Mouse (Mus musculus): Measurements from ENCODE around the gene C1qtnf7.

The C1qtnf7 gene

GRCm38 (mm10) chr5:43601601-43602000 is 86.3 kb downstream of the C1qtnf7 start:
- in situ Hi-C loops (cut with MboI; ENCODE audit: unreplicated experiment in 2 of 2): no loop called here

GRCm38 (mm10) chr5:43602518-43602917 is 87.2 kb downstream of the C1qtnf7 start:
- in situ Hi-C loops (cut with MboI; ENCODE audit: unreplicated experiment in 2 of 2): no loop called here

GRCm38 (mm10) chr5:43603559-43603958 is 88.2 kb downstream of the C1qtnf7 start:
- in situ Hi-C loops (cut with MboI; ENCODE audit: unreplicated experiment in 2 of 2): no loop called here

- in situ Hi-C loops (cut with MboI; ENCODE audit: unreplicated experiment in 2 of 2): no loop called here
These were observed 92.7 kb downstream of the C1qtnf7 start for GRCm38 (mm10) chr5:43608073-43608472.

- in situ Hi-C loops (cut with MboI; ENCODE audit: unreplicated experiment in 2 of 2): no loop called here
These were observed 94.4 kb downstream of the C1qtnf7 start for GRCm38 (mm10) chr5:43609760-43610159.

GRCm38 (mm10) chr5:43621575-43622299 is 106.4 kb downstream of the C1qtnf7 start:
- in situ Hi-C loops (cut with MboI; ENCODE audit: unreplicated experiment in 2 of 2): no loop called here

GRCm38 (mm10) chr5:43625407-43625806 is 110.1 kb downstream of the C1qtnf7 start:
- in situ Hi-C loops (cut with MboI; ENCODE audit: unreplicated experiment in 2 of 2): loop anchor here (25.0 kb wide), 2 partner anchors 213 to 1738 kb away; no protein-coding TSS in a partner anchor

- in situ Hi-C loops (cut with MboI; ENCODE audit: unreplicated experiment in 2 of 2): loop anchor here (5.0 to 25.0 kb wide), 3 partner anchors 222 to 1752 kb away; no protein-coding TSS in a partner anchor
These were observed 118.8 kb downstream of the C1qtnf7 start for GRCm38 (mm10) chr5:43634071-43634601.

GRCm38 (mm10) chr5:43634602-43635081 is 119.3 kb downstream of the C1qtnf7 start:
- in situ Hi-C loops (cut with MboI; ENCODE audit: unreplicated experiment in 2 of 2): loop anchor here (5.0 to 25.0 kb wide), 3 partner anchors 222 to 1752 kb away; no protein-coding TSS in a partner anchor

GRCm38 (mm10) chr5:43645020-43645419 is 129.7 kb downstream of the C1qtnf7 start:
- in situ Hi-C loops (cut with MboI; ENCODE audit: unreplicated experiment in 2 of 2): loop anchor here (25.0 kb wide), 2 partner anchors 233 to 1758 kb away; no protein-coding TSS in a partner anchor

GRCm38 (mm10) chr5:43647098-43647774 is 131.9 kb downstream of the C1qtnf7 start:
- in situ Hi-C loops (cut with MboI; ENCODE audit: unreplicated experiment in 2 of 2): loop anchor here (25.0 kb wide), 2 partner anchors 235 to 1760 kb away; no protein-coding TSS in a partner anchor

GRCm38 (mm10) chr5:43661498-43661897 is 146.2 kb downstream of the C1qtnf7 start:
- in situ Hi-C loops (cut with MboI; ENCODE audit: unreplicated experiment in 2 of 2): loop anchor here (10.0 kb wide), 2 partner anchors 1743 to 1763 kb away; no protein-coding TSS in a partner anchor

GRCm38 (mm10) chr5:43661997-43662961 is 146.9 kb downstream of the C1qtnf7 start, which contains the start of gene Cc2d2a:
Cc2d2a (plus strand) TSS chr5:43662346.
- in situ Hi-C loops (cut with MboI; ENCODE audit: unreplicated experiment in 2 of 2): loop anchor here (10.0 kb wide), 2 partner anchors 1743 to 1763 kb away; no protein-coding TSS in a partner anchor

- in situ Hi-C loops (cut with MboI; ENCODE audit: unreplicated experiment in 2 of 2): loop anchor here (10.0 kb wide), 2 partner anchors 1741 to 1761 kb away; no protein-coding TSS in a partner anchor
These were observed 148.2 kb downstream of the C1qtnf7 start for GRCm38 (mm10) chr5:43663531-43663930.

- in situ Hi-C loops (cut with MboI; ENCODE audit: unreplicated experiment in 2 of 2): loop anchor here (10.0 kb wide), 2 partner anchors 1740 to 1760 kb away; no protein-coding TSS in a partner anchor
These were observed 149.8 kb downstream of the C1qtnf7 start for GRCm38 (mm10) chr5:43665144-43665543.

Data from v-Abl transformed pro-B cells (cell line).